Mouse (Mus musculus): ENCODE measurements at regions not wholly inside any gene's neighbourhood (a gene's known extent, or its start where the extent isn't known, plus 50 kb on each side); places are given as distances from the start of the nearest gene placed in this dataset.

DNA sequence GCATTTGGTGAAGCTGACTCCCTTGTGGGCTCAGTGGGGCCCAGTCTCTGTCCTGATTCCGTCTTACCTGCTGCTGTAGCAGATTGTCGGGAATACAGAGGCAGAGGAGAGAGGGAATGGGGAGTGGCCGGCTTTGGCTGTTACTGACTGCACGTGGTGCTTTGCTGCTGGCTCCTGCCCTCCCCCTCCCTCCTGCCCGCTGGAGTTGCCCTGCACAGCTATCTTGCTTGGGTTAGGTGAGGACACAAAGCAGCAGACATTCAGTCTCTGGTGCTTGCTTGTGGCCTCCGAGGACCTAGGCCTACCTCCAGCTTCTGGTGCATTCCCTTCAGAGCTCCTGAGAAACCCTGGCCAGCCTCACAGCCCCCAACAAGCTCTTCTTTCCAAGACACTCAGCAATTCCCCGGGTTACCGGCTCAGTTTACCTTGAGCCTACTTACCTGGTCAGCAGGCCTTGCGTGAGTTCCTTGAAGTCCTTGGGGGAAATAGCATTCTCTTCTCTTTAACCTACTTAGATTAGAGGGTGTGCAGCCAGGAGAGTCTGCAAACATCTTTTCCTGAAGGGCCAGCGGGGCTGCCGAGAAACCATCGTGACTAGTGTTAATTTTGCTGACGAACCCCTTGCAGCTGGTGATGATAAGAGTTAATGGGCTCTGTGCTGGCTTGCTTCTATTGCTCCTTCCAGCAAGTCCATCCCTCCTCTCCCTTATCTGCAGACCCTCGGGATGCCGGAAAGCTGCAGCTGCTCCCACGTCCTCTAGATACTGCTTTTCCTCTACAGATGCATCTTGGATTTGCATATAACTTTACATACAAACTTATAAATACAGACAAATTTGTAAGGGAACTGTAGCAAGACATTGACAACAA lies 1176.2 kb upstream of the A1bg start:
- no peak for TF ChIP-seq CHD2 (IDR thresholded peaks at IDR 0.05; ENCODE audit: low read depth, low read length)
- TF ChIP-seq MAFK (IDR thresholded peaks at IDR 0.05; ENCODE audit: insufficient read depth, low read depth, low read length): no peak
- TF ChIP-seq HCFC1 (IDR thresholded peaks at IDR 0.05; ENCODE audit: borderline replicate concordance, insufficient read depth, low read length): no peak
- TF ChIP-seq ZNF384 (IDR thresholded peaks at IDR 0.05; ENCODE audit: low read depth, low read length): no peak

All from ES-E14 (cell line).